In the genomic region with DNA sequence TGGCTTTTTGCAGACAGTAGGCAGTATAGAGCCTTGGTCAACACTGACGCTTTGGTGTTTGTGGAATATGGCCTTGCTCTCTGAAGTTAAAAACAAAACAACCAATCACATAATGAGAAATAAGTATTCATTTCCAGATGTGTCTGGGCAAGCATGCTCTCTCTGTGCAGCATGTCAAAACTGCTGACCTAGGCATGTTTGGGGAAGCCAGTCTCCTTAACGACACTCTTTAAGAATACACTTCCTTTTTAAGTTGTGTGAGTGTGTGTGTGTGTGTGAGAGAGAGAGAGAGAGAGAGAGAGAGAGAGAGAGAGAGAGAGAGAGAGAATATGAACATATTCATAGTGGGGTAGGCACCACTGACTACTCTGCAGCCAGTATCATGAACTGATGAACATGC, we compare ENCODE assay signal across 24 mouse cellular contexts.
"Had no signal": no experiment of that assay in that cellular context is flagged by ENCODE, and none has a peak within 500 bp of the region (broad histone marks: within the 10 kb centered on the region; RNA-seq: fewer than 3 reads in every experiment).

No protein-coding gene starts in this region.

- ATAC-seq: hindbrain, postnatal 0 days; intestine, embryonic 16.5 days; liver, embryonic 12.5 days had no signal

- H3K27ac ChIP-seq: heart, adult 2 months; hindbrain, embryonic 10.5 days; hindbrain, embryonic 12.5 days; hindbrain, embryonic 15.5 days; hindbrain, postnatal 0 days; layer of hippocampus, adult 2 months; limb, embryonic 13.5 days; limb, embryonic 15.5 days; liver, embryonic 12.5 days; liver, embryonic 14.5 days had no signal

- H3K4me1 ChIP-seq: heart, embryonic 12.5 days; hindbrain, embryonic 10.5 days; hindbrain, embryonic 12.5 days; hindbrain, embryonic 15.5 days; limb, embryonic 13.5 days; limb, embryonic 15.5 days had no signal

- H3K4me2 ChIP-seq: heart, embryonic 12.5 days; hindbrain, embryonic 12.5 days; hindbrain, embryonic 15.5 days; limb, embryonic 13.5 days; limb, embryonic 15.5 days; liver, embryonic 12.5 days had no signal

- H3K9ac ChIP-seq: heart, embryonic 12.5 days; hindbrain, embryonic 12.5 days; hindbrain, embryonic 15.5 days; limb, embryonic 13.5 days; limb, embryonic 15.5 days; liver, embryonic 12.5 days; liver, embryonic 14.5 days had no signal

- H3K4me3 ChIP-seq: heart, adult 2 months; heart, embryonic 12.5 days; hindbrain, embryonic 10.5 days; hindbrain, embryonic 12.5 days; hindbrain, embryonic 15.5 days; layer of hippocampus, adult 2 months; limb, embryonic 13.5 days; limb, embryonic 15.5 days; liver, embryonic 12.5 days had no signal

- DNase-seq: gastrocnemius, adult 2 months; gastrocnemius, postnatal 10 days; gastrocnemius, postnatal 25 days; heart, adult 11 months; heart, adult 2 months; heart, postnatal 10 days; heart, postnatal 4 days; kidney, adult 11 months; kidney, adult 2 months; kidney, postnatal 10 days; kidney, postnatal 25 days; kidney, postnatal 4 days; left cerebral cortex, postnatal 4 days had no signal

- H3K9me3 ChIP-seq: heart, embryonic 12.5 days; hindbrain, embryonic 12.5 days; hindbrain, embryonic 15.5 days; limb, embryonic 13.5 days; limb, embryonic 15.5 days; liver, embryonic 12.5 days had no signal

- H3K27me3 ChIP-seq: heart, embryonic 12.5 days; hindbrain, embryonic 12.5 days; hindbrain, embryonic 15.5 days; limb, embryonic 13.5 days; limb, embryonic 15.5 days; liver, embryonic 12.5 days had no signal

- H3K36me3 ChIP-seq: heart, embryonic 12.5 days; hindbrain, embryonic 10.5 days; hindbrain, embryonic 12.5 days; hindbrain, embryonic 15.5 days; limb, embryonic 13.5 days; limb, embryonic 15.5 days; liver, embryonic 12.5 days had no signal
